17 mouse cellular contexts compared by ENCODE assay signal in genomic region chr15:3286032-3286431, GRCm38 (mm10). TPM values are rescaled to one million over a fixed set of nuclear protein-coding genes. Genes with fewer than 3 reads are reported as not detected.
"Had no signal": no experiment of that assay in that cellular context is flagged by ENCODE, and none has a peak within 500 bp of the region (broad histone marks: within the 10 kb centered on the region; RNA-seq: fewer than 3 reads in every experiment).

No protein-coding gene starts in this region.

- H3K9me3 ChIP-seq: liver, embryonic 13.5 days; liver, embryonic 15.5 days; megakaryocyte, embryonic 14.5 days; midbrain, embryonic 13.5 days; midbrain, embryonic 15.5 days; neural tube, embryonic 12.5 days had no signal

- H3K9ac ChIP-seq: liver, embryonic 13.5 days; liver, embryonic 15.5 days; liver, postnatal 0 days; lung, embryonic 14.5 days; midbrain, embryonic 13.5 days; midbrain, embryonic 15.5 days; neural tube, embryonic 12.5 days had no signal

- H3K27me3 ChIP-seq: liver, embryonic 13.5 days; liver, embryonic 15.5 days; megakaryocyte, embryonic 14.5 days; midbrain, embryonic 13.5 days; midbrain, embryonic 15.5 days; neural tube, embryonic 12.5 days had no signal

- H3K4me3 ChIP-seq: liver, embryonic 13.5 days; liver, embryonic 15.5 days; megakaryocyte, embryonic 14.5 days; midbrain, embryonic 13.5 days; midbrain, embryonic 15.5 days; neural tube, embryonic 12.5 days had no signal

- H3K36me3 ChIP-seq: liver, embryonic 13.5 days; liver, embryonic 15.5 days; midbrain, embryonic 13.5 days; midbrain, embryonic 15.5 days; neural tube, embryonic 12.5 days had no signal

- H3K27ac ChIP-seq: liver, embryonic 13.5 days; liver, embryonic 15.5 days; macrophage; midbrain, embryonic 13.5 days; midbrain, embryonic 15.5 days; neural tube, embryonic 12.5 days had no signal

- ATAC-seq: liver, postnatal 0 days; midbrain, embryonic 13.5 days; midbrain, embryonic 15.5 days had no signal

- H3K4me1 ChIP-seq: liver, embryonic 13.5 days; liver, embryonic 15.5 days; megakaryocyte, embryonic 14.5 days; midbrain, embryonic 13.5 days; midbrain, embryonic 15.5 days; neural tube, embryonic 12.5 days had no signal

- H3K4me2 ChIP-seq: liver, embryonic 11.5 days; liver, embryonic 13.5 days; liver, embryonic 15.5 days; lung, embryonic 14.5 days; midbrain, embryonic 11.5 days; midbrain, embryonic 13.5 days; midbrain, embryonic 15.5 days; neural tube, embryonic 12.5 days had no signal

- DNase-seq: liver, embryonic 13.5 days; liver, postnatal 0 days; lung, embryonic 14.5 days; lung, postnatal 14 days; right cerebral cortex, postnatal 14 days; thymus, adult 18-20 months; thymus, postnatal 14 days; thymus, postnatal 36 days had no signal

RNA-seq across cellular contexts. Expression of gene Ccdc152, which starts 17.3 kb away (rescaled TPM):
- polyA plus RNA-seq: neural tube, embryonic 14.5 days had no signal
